Mouse (Mus musculus) heart, embryonic 13.5 days (tissue): ENCODE data around the gene Atp5h. TPM values are rescaled to one million over a fixed set of nuclear protein-coding genes. Genes with fewer than 3 reads are reported as not detected.

Experiments used
- microRNA-seq: library from miRNA; unstranded; fragments of <30 nt; microRNA quantifications from one replicate; pipeline ENCODE4, GENCODE M21; 2016
- polyA plus RNA-seq: library from polyadenylated mRNA; unstranded; fragments of >200 nt; fragmentation: Nextera tagmentation; extraction: Ambion mirVana; gene quantifications from 2 replicates; pipeline ENCODE4 v1.2.1, GENCODE M21; 2015

Atp5h gene
- polyA plus RNA-seq, 1 experiment from 2014 or later, result 1,581 TPM

Small RNA genes lying within 50 kb of the gene (microRNA-seq; reads per million reads assigned to microRNA genes)
- gene Mir3968, result 0.61 reads per million

Other genes with a start within 250 kb of the Atp5h start
- gene Tmem104, start 232.5 kb downstream of the Atp5h start, polyA plus RNA-seq, result 7.1 and 7.7 TPM in 2 replicates
- 13.8 and 19.0 TPM in 2 replicates for gene Nat9, start 232.1 kb downstream of the Atp5h start, polyA plus RNA-seq
- 0.04 TPM in 1 of 2 replicates, not detected in the other for gene Grin2c, start 152.7 kb downstream of the Atp5h start, polyA plus RNA-seq
- gene Fdxr, start 142.9 kb downstream of the Atp5h start, polyA plus RNA-seq, result 9.5 and 11.7 TPM in 2 replicates
- gene Fads6, start 122.3 kb downstream of the Atp5h start, polyA plus RNA-seq, result 0.71 and 0.74 TPM in 2 replicates
- gene Otop2, start 112.8 kb downstream of the Atp5h start, polyA plus RNA-seq, result not detected in 2 replicates
- 0.09 and 0.13 TPM in 2 replicates for gene Ush1g, start 97.9 kb downstream of the Atp5h start, polyA plus RNA-seq
- gene Otop3, start 85.2 kb downstream of the Atp5h start, polyA plus RNA-seq, result not detected in 2 replicates
- gene Hid1, start 52.2 kb downstream of the Atp5h start, polyA plus RNA-seq, result 6.8 and 7.0 TPM in 2 replicates
- gene Cdr2l, start 38.0 kb downstream of the Atp5h start, polyA plus RNA-seq, result 6.7 and 7.4 TPM in 2 replicates
- gene Mrpl58, start 16.2 kb downstream of the Atp5h start, polyA plus RNA-seq, result 173 and 184 TPM in 2 replicates
- 8.8 and 12.1 TPM in 2 replicates for gene Kctd2, start 166 bp upstream of the Atp5h start, polyA plus RNA-seq
- 0.07 and 0.19 TPM in 2 replicates for gene Trim80, start 20.6 kb upstream of the Atp5h start, polyA plus RNA-seq
- gene Slc16a5, start 42.5 kb upstream of the Atp5h start, polyA plus RNA-seq, result 0.10 and 0.21 TPM in 2 replicates
- gene Armc7, start 55.7 kb upstream of the Atp5h start, polyA plus RNA-seq, result 6.6 and 6.9 TPM in 2 replicates
- gene Nt5c, start 71.9 kb upstream of the Atp5h start, polyA plus RNA-seq, result 57.0 and 59.4 TPM in 2 replicates
- 432 and 502 TPM in 2 replicates for gene Jpt1, start 94.4 kb upstream of the Atp5h start, polyA plus RNA-seq
- gene Sumo2, start 116.3 kb upstream of the Atp5h start, polyA plus RNA-seq, result 606 and 657 TPM in 2 replicates
- 111 and 113 TPM in 2 replicates for gene Nup85, start 144.5 kb upstream of the Atp5h start, polyA plus RNA-seq
- 79.2 and 86.8 TPM in 2 replicates for gene Mrps7, start 184.0 kb upstream of the Atp5h start, polyA plus RNA-seq
- 14.0 and 14.9 TPM in 2 replicates for gene Gga3, start 184.1 kb upstream of the Atp5h start, polyA plus RNA-seq
- 23.1 and 24.6 TPM in 2 replicates for gene Mif4gd, start 193.0 kb upstream of the Atp5h start, polyA plus RNA-seq
- 36.4 and 37.2 TPM in 2 replicates for gene Slc25a19, start 208.3 kb upstream of the Atp5h start, polyA plus RNA-seq